ENCODE assay signal across 22 mouse cellular contexts in the genomic region with DNA sequence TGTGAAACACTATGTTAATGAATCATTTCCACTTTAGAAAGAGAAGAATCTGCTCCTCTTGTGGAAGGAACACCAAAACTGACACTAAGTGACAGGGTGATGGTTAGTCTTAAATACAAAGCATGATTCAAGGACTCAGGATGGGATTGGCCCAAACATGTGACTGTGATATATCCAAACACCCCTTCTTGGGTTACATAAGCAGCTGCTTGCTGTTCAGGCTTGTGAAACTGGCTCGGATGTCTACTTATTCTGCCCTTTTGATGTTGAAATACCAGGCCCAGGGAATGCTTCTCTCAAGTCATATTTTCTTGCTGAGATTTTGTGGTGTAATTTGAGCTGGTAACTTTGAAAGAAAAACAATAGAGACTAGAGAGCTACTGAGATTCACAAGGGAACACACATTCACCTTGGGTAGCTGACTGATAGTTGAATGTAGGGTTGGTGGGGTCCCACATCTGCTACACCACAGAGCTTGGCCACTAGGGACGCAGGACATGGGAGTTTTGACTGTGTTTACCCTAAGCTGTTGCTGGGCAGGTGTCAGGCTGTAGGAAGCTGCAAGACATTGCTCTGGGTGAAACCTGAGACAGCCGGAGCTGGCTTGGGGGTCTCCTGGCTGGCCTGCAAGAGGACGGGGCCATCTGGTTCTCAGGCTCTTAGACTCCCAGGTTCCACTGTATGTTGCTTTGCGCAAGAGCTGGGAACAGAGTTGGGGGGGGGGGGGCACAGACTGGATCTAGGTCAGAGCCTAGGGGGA.
DNase-seq lines count a peak whose midpoint lies in the region; TF ChIP-seq lines count a peak whose summit lies in the region.
"Had no signal": no experiment of that assay in that cellular context is flagged by ENCODE, and none has a peak within 500 bp of the region (broad histone marks: within the 10 kb centered on the region; RNA-seq: fewer than 3 reads in every experiment).

No protein-coding gene starts in this region.

- peak overlapping the region; percentile 70 for H3K27ac ChIP-seq in embryonic fibroblast, embryonic 13.5 days (ENCODE audit: insufficient read depth, low read length)
- H3K27ac ChIP-seq: forebrain, embryonic 13.5 days; gastrocnemius, adult 2 months; hindbrain, embryonic 15.5 days; intestine, embryonic 15.5 days; neural tube, embryonic 13.5 days; stomach, postnatal 0 days had no signal

- DNase-seq in embryo, embryonic 10.5 days (ENCODE audit: low spot score), result peak; percentile 12
- DNase-seq in embryo, embryonic 10 days (ENCODE audit: low spot score), result no peak
- peak; percentile 8 for DNase-seq in embryo, embryonic 11 days
- peak; percentile 6 for DNase-seq in mesoderm, embryonic 11.5 days (ENCODE audit: low read depth, low spot score)
- DNase-seq in kidney, postnatal 14 days, result no peak
- DNase-seq in adrenal gland, postnatal 4 days (ENCODE audit: low spot score in 2 of 2), result no peak
- no peak for DNase-seq in heart, postnatal 4 days
- DNase-seq: adrenal gland, postnatal 25 days; cerebellum, adult 18-20 months; cerebellum, postnatal 36 days; gastrocnemius, adult 2 months; heart, postnatal 10 days; kidney, adult 9 months; kidney, postnatal 4 days; liver, postnatal 0 days; right cerebral cortex, adult 18-20 months had no signal

- TF ChIP-seq POLR2A in embryonic fibroblast, embryonic 13.5 days (IDR thresholded peaks at IDR 0.05; ENCODE audit: low read depth, low read length), result no peak

- no peak overlapping the region for H3K4me3 ChIP-seq in embryonic fibroblast, embryonic 13.5 days (ENCODE audit: insufficient read depth, low read length)
- H3K4me3 ChIP-seq: forebrain, embryonic 13.5 days; gastrocnemius, adult 2 months; hindbrain, embryonic 15.5 days; intestine, embryonic 15.5 days; neural tube, embryonic 13.5 days had no signal

- TF ChIP-seq CTCF in embryonic fibroblast, embryonic 13.5 days (IDR thresholded peaks at IDR 0.05; ENCODE audit: borderline replicate concordance, insufficient read depth, low read length), result no peak

- peaks cover 3% of the 10 kb centered on the region; the same call in 1 of the 2 replicates for H3K4me1 ChIP-seq in embryonic fibroblast, embryonic 13.5 days (ENCODE audit: control insufficient read depth, insufficient read depth, low read length)
- H3K4me1 ChIP-seq: forebrain, embryonic 13.5 days; hindbrain, embryonic 15.5 days; intestine, embryonic 15.5 days; neural tube, embryonic 13.5 days had no signal

Comparison
In these comparisons a context has a peak if more than half of its experiments do, and no peak if none do; other contexts are left out.
1. DNase-seq: peak in embryo, embryonic 10.5 days (single experiment), embryo, embryonic 11 days (single experiment) and mesoderm, embryonic 11.5 days (single experiment); none in embryo, embryonic 10 days (single experiment), kidney, postnatal 14 days (single experiment), adrenal gland, postnatal 4 days (0 of 2) and heart, postnatal 4 days (single experiment).